Mouse (Mus musculus) small intestine, adult 2 months (tissue): ENCODE results near the gene Ipo11. TPM values are rescaled to one million over a fixed set of nuclear protein-coding genes. Genes with fewer than 3 reads are reported as not detected.
"Not testable (repeated sequence)": the region's sequence is repeated elsewhere in the genome, so short reads cannot be mapped to it uniquely, and the experiment has no call there.

Source experiments
- H3K27ac ChIP-seq: fragments of 200-500 bp; 2 replicates; pipeline ENCODE4 v1.5.1; 2012; ENCODE audit warnings: low read depth, low read length, control low read depth, inconsistent platforms; ENCODE audit not compliant: insufficient read depth
- H3K27me3 ChIP-seq: fragments of 200-500 bp; 2 replicates; pipeline ENCODE4 v1.6.1; 2012; ENCODE audit warnings: mild to moderate bottlenecking, moderate library complexity, low read length, inconsistent platforms; ENCODE audit not compliant: control insufficient read depth, insufficient read depth
- H3K36me3 ChIP-seq: fragments of 200-500 bp; 2 replicates; pipeline ENCODE4 v1.6.1; 2012; ENCODE audit warnings: mild to moderate bottlenecking, low read length, control low read depth, inconsistent platforms; ENCODE audit not compliant: control insufficient read depth, insufficient read depth
- H3K4me1 ChIP-seq: fragments of 200-500 bp; 2 replicates; pipeline ENCODE4 v1.6.1; 2012; ENCODE audit warnings: low read length, inconsistent platforms, mixed read lengths; ENCODE audit not compliant: control insufficient read depth, insufficient read depth, insufficient read length
- H3K4me3 ChIP-seq: fragments of 200-500 bp; 2 replicates; pipeline ENCODE4 v1.5.1; 2012; ENCODE audit warnings: low read depth, mild to moderate bottlenecking, control low read depth, inconsistent platforms, low read length, moderate library complexity
- CTCF ChIP-seq: fragments of 200-500 bp; IDR thresholded peaks from 2 replicates; pipeline ENCODE4 v1.5.1; 2012; ENCODE audit warnings: low read depth, mild to moderate bottlenecking, control low read depth, inconsistent platforms, low read length, moderate library complexity, mixed read lengths; ENCODE audit not compliant: insufficient replicate concordance, insufficient read length; ENCODE audit errors: extremely low read depth
- POLR2A ChIP-seq: fragments of 200-500 bp; IDR thresholded peaks from 2 replicates; pipeline ENCODE4 v1.6.1; 2012; ENCODE audit warnings: low read depth, mild to moderate bottlenecking, control low read depth, inconsistent platforms, low read length, moderate library complexity
- WGBS: fragments of 180-500 bp; shearing (Covaris S2); methylation state at CpG from one replicate; pipeline ENCODE4 v1.1.7; 2018; 5-methylcytosine and 5-hydroxymethylcytosine counted together
- polyA plus RNA-seq: library from polyadenylated mRNA; depleted of rRNA; stranded (reverse); fragments of >200 nt; gene quantifications from 2 replicates; pipeline ENCODE4 v1.2.3, GENCODE M21; 2012

Gene Ipo11
- polyA plus RNA-seq, 1 experiment = 5.6 TPM

DNA sequence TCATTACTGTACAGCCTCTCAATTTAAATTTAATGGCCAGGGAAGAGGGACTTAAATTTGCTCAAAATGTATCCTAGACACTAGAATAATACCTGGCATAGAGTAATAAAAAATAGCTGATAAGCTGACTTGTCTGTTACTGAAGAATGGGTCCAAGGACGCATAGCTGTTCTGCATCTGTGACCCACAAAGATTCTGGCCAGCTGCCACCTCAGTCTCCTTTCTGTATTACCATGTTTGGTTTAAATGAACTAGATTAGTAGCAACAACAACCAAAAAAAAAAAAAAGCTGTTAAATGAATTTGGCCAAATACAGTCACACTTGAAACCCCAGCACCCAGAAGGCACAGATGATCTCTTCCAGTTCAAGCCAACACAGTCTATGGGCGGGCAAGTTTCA is 7.6 kb downstream of the Ipo11 start:
- TF ChIP-seq CTCF = no peak
- TF ChIP-seq POLR2A = no peak
- H3K36me3 ChIP-seq = no peaks in the 10 kb centered on the region
- WGBS = 65% methylated on average over 2 of the region's 2 CpGs
- no peaks in the 10 kb centered on the region for H3K27me3 ChIP-seq
- no peak overlapping the region for H3K27ac ChIP-seq
- H3K4me3 ChIP-seq = no peak overlapping the region
- no peaks in the 10 kb centered on the region for H3K4me1 ChIP-seq

DNA sequence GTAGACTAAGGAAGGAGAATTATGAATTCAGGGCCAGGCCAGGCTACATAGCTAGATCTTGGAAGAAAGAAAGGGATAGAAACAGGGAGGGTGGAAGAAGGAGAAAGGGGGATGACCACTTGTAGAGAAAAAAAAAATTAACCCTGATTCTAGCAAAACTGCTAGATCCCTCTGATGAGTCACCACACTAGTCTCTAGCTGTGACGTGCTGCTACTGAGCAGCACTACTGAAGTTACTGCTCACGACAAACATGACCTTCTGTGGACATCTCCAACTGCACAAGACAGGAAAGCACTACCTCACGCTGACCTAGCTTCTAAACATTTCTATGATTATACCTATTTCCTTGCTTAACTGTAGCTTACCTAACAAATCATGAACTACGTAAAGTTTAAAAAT is 8.5 kb downstream of the Ipo11 start:
- no peak overlapping the region for H3K27ac ChIP-seq
- no peaks in the 10 kb centered on the region for H3K4me1 ChIP-seq
- TF ChIP-seq CTCF = no peak
- TF ChIP-seq POLR2A = no peak
- WGBS = 89% methylated on average over 4 of the region's 4 CpGs
- H3K36me3 ChIP-seq = 0 out of 2 replicates have a peak, but pooled peaks cover 2% of the 10 kb centered on the region
- H3K27me3 ChIP-seq = no peaks in the 10 kb centered on the region
- no peak overlapping the region for H3K4me3 ChIP-seq

DNA sequence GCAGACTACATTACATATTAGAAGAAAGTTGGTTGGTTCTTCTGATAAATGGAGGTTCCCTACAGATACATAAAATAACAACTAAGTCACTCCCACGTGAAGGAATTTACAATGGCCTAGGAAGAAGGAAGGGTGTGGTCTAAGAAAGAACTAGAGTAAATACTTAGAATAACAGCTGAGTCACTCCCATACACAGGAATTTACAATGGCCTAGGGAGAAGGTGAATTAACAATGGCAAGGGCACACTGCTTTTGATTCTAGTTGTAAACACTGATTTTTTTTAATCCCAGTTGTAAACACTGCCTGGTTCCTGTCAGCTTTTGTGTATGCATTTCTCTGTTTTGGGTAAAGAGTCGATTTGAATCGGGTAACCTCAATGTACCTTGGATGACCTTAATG is 10.8 kb downstream of the Ipo11 start:
- 83% methylated on average over 3 of the region's 3 CpGs for WGBS

DNA sequence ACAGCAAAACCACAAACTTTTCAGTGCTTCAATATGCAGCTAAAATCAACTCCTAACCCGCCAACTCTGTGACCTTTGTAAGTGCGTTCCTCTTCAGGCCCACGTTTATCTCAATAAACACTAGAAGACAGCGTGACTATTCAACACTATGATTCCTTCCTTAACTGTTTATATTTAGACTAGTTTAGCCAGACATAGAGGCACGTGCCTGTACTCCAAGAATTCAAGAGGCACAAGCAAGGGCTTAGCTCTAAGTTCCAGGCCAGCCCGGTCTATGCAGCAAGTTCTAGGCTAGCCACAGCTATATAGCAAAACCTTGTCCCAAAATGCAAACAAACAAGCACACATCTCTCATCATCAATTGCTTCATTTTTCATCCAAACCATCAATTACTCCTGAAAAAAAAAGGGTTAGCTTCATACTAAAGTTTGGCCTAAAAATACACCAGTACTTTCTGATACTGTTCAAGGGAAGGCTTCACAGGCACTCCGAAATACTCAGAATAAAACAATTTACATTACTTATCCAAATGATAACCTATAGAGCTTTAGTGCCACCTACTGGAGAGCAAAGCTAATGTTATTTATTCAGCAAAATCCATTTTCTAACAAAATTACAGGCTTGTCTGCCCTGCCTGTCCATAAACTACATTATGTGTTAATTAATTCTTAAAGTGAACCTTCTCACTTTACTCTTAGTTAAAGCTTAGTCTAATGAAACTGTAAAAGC is 18.3 kb downstream of the Ipo11 start:
- peaks cover 6% of the 10 kb centered on the region for H3K36me3 ChIP-seq
- no peak overlapping the region for H3K4me3 ChIP-seq
- 72% methylated on average over 7 of the region's 7 CpGs for WGBS
- H3K27me3 ChIP-seq = no peaks in the 10 kb centered on the region
- H3K4me1 ChIP-seq = no peaks in the 10 kb centered on the region
- H3K27ac ChIP-seq = no peak overlapping the region
- no peak for TF ChIP-seq CTCF
- no peak for TF ChIP-seq POLR2A

More for the DNA sequence above, 10.8 kb downstream of the Ipo11 start:
- H3K36me3 ChIP-seq, H3K4me3 ChIP-seq, H3K27me3 ChIP-seq, H3K4me1 ChIP-seq, H3K27ac ChIP-seq: not testable (repeated sequence)

DNA sequence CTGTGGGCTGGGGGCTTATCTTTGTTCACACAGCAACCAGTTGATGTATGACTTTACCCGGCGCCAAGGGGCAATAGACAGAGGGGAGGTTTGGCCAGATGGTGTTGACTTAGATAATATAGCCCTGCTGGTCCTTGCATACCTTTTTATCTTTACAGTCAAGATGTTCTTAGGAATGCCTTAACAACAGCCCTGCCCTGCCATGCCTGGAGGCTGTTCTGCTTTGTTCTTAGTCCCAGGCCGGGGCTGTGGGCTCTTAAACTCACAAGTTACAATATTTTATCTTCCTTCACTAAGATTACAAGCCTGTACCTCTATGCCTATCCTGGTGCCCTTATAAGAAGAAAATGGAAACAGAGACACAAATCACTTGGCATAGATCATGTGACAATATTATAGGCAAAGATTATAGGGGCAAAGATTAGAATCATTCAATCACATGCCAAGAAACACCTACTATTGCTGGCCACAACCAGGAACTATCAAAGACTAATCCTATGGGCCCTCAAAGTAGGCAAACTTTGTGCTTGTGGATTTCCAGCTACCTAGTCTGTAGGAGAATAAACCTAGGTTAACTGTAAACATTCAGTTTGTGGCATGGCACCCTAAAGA is 23.5 kb downstream of the Ipo11 start:
- Histone ChIP-seq H3K36me3 (peaks cover 8% of the 10 kb centered on the region; the same call in 1 of the 2 replicates), H3K27me3 (no peaks in the 10 kb centered on the region), H3K4me1 (no peaks in the 10 kb centered on the region), H3K27ac (no peak overlapping the region), H3K4me3 (no peak overlapping the region)
- WGBS = 57% methylated on average over 3 of the region's 3 CpGs
- TF ChIP-seq POLR2A = no peak
- no peak for TF ChIP-seq CTCF

DNA sequence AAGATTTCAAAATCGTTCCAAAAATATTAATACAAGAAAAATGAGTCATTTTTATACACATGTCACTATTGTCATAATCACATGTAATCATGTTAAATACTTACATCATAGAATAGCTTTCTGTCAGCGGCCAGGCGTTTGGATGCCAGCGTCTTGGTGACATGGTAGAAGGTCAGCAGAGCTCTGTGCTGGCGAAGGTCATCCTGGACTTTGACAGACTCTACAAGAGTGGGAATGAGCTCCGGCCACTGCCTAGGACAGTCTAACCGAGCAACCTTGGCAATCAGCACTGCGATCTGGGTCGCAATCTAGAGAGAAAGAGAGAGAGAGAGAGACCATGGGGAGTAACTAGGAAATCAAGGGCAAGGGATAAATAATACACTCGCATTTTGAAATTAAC is 26.7 kb downstream of the Ipo11 start:
- no peak for TF ChIP-seq POLR2A
- no peak for TF ChIP-seq CTCF

DNA sequence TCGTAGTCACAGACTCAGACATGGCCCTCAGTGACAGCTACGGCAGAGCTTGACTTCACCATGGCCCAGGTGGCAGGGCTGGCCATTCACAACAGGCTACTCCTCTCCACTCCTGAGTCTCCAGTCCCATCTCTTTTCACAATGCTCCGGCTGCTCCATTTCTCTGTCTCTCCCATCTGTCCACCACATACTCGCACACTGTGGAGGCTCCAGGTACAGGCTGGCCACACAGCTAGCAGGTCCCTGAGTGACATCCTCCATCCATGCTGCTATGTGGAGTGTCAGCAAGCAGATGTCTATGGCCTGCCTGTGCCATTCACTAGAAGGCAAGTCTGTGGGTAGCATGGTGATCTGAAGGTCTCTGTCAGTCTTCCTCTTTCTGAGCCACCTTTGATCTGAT is 29.5 kb downstream of the Ipo11 start:
- H3K27me3 ChIP-seq = no peaks in the 10 kb centered on the region
- H3K4me1 ChIP-seq = peaks cover 11% of the 10 kb centered on the region
- no peak overlapping the region for H3K4me3 ChIP-seq
- peaks cover 14% of the 10 kb centered on the region; the same call in 1 of the 2 replicates for H3K36me3 ChIP-seq
- WGBS = 96% methylated on average over 4 of the region's 4 CpGs
- H3K27ac ChIP-seq = no peak overlapping the region
- TF ChIP-seq POLR2A = no peak
- no peak for TF ChIP-seq CTCF

More for the DNA sequence above, 26.7 kb downstream of the Ipo11 start:
- Histone ChIP-seq H3K4me3 (no peak overlapping the region), H3K36me3 (peaks cover 14% of the 10 kb centered on the region; the same call in 1 of the 2 replicates), H3K27me3 (no peaks in the 10 kb centered on the region), H3K4me1 (peaks cover 7% of the 10 kb centered on the region; the same call in 1 of the 2 replicates), H3K27ac (no peak overlapping the region)
- 95% methylated on average over 10 of the region's 10 CpGs for WGBS

DNA sequence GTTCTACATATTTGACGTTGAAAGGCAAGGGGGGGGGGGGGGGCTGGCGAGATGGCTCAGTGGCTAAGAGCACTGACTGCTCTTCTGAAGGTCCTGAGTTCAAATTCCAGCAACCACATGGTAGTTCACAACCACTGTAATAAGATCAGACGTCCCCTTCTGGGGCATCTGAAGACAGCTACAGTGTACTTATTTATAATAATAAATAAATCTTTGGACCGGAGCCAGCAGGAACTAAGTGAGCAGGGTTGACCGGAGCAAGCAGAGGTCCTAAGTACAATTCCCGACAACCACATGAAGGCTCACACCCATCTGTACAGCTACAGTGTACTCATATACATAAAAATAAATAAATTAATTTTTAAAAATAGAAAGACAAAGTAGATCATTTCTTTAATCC is 31.6 kb downstream of the Ipo11 start:
- Histone ChIP-seq H3K4me1 (peaks cover 11% of the 10 kb centered on the region), H3K36me3 (peaks cover 14% of the 10 kb centered on the region)
- not testable (repeated sequence) for H3K27me3 ChIP-seq, H3K4me3 ChIP-seq, H3K27ac ChIP-seq
- whole genome bisulfite sequencing = 19% methylated on average over 6 of the region's 6 CpGs
